Mouse (Mus musculus) erythroblast, embryonic 14.5 days (primary cell): ENCODE measurements around the gene Eif1. TPM values are rescaled to one million over a fixed set of nuclear protein-coding genes. Genes with fewer than 3 reads are reported as not detected.
"Not testable (repeated sequence)": the region's sequence is repeated elsewhere in the genome, so short reads cannot be mapped to it uniquely, and the experiment has no call there.

ENCODE experiments used
- H3K27me3 ChIP-seq: 2 replicates; pipeline ENCODE4 v1.6.1; 2012; ENCODE audit warnings: inconsistent platforms; ENCODE audit not compliant: control insufficient read depth
- H3K36me3 ChIP-seq: 2 replicates; pipeline ENCODE4 v1.6.1; 2012; ENCODE audit warnings: mild to moderate bottlenecking, inconsistent platforms; ENCODE audit not compliant: control insufficient read depth
- H3K4me1 ChIP-seq: 2 replicates; pipeline ENCODE4 v1.6.1; 2012; ENCODE audit warnings: inconsistent platforms; ENCODE audit not compliant: control insufficient read depth
- H3K4me3 ChIP-seq: replicated peaks from 2 replicates; pipeline ENCODE3; 2012; ENCODE audit warnings: moderate library complexity, mild to moderate bottlenecking, inconsistent platforms
- H3K9me3 ChIP-seq: 2 replicates; pipeline ENCODE4 v1.6.1; 2012; ENCODE audit warnings: low read length, inconsistent platforms, mixed read lengths; ENCODE audit not compliant: control insufficient read depth
- GATA1 ChIP-seq: IDR thresholded peaks from 2 replicates; pipeline ENCODE4 v1.6.1; 2012; ENCODE audit warnings: low read length, inconsistent platforms, mixed read lengths
- TAL1 ChIP-seq: IDR thresholded peaks from 3 replicates; pipeline ENCODE4 v1.6.1; 2012; ENCODE audit warnings: low read length, inconsistent platforms, mixed read lengths
- polyA plus RNA-seq: library from polyadenylated mRNA; stranded (reverse); fragments of >175 nt; gene quantifications from 2 replicates; pipeline ENCODE4 v1.2.3, GENCODE M21; 2012

Eif1 gene
- polyA plus RNA-seq, 1 experiment = 186 TPM

DNA sequence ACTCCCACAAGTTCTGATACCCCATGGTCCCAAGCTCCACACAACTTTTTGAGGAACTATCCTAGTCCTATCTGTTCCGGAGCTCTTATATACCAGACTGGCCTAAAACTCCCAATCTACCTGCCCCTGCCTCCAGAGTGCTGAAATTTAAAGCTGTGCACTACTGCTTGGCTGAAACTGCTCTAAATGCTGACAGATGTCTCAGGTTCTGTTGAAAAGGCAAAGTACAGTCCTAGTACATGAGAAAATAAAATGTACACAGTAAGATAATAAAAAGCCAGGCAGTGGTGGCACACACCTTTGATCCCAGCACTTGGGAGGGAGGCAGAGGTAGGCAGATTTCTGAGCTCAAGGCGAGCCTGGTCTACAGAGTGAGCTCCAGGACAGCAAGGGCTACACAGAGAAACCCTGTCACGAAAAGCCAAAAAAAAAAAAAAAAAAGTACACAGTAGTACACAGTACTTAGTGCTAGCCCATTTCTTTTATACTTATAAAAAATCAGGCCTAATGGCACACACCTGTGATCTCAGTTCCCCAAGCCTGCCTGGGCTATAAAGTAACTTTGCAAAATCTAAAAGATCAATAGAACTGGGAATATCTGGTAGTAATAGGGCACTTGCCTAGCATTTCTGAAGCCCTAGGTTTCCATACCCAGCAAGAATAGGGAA, 3.0 kb downstream of the Eif1 start:
- no peaks in the 10 kb centered on the region for H3K9me3 ChIP-seq
- H3K4me1 ChIP-seq = peaks cover 34% of the 10 kb centered on the region
- H3K4me3 ChIP-seq = no peak overlapping the region
- H3K36me3 ChIP-seq = peaks cover 29% of the 10 kb centered on the region
- H3K27me3 ChIP-seq = no peaks in the 10 kb centered on the region
- TF ChIP-seq TAL1 (no peak), GATA1 (no peak)

DNA sequence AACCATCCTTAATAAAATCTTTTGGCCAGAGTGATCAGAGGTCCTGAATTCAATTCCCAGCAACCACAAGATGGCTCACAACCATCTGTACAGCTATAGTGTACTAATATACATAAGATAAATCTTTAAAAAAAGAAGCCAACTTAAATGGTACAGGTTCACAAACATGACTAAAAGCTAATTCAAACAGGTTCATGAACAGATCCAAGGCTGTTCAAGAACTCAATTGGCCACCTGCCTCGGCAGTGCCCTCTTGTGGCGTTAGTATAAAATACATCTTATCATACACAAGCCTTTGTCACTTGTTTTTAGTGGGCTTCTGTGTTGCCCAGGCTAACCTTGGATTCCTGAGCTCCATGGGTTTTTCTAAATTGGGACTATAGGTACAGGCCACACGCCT, 3.9 kb downstream of the Eif1 start:
- peaks cover 29% of the 10 kb centered on the region for H3K36me3 ChIP-seq
- no peaks in the 10 kb centered on the region for H3K9me3 ChIP-seq
- no peak overlapping the region for H3K4me3 ChIP-seq
- no peak for TF ChIP-seq TAL1
- no peaks in the 10 kb centered on the region for H3K27me3 ChIP-seq
- peaks cover 26% of the 10 kb centered on the region for H3K4me1 ChIP-seq

DNA sequence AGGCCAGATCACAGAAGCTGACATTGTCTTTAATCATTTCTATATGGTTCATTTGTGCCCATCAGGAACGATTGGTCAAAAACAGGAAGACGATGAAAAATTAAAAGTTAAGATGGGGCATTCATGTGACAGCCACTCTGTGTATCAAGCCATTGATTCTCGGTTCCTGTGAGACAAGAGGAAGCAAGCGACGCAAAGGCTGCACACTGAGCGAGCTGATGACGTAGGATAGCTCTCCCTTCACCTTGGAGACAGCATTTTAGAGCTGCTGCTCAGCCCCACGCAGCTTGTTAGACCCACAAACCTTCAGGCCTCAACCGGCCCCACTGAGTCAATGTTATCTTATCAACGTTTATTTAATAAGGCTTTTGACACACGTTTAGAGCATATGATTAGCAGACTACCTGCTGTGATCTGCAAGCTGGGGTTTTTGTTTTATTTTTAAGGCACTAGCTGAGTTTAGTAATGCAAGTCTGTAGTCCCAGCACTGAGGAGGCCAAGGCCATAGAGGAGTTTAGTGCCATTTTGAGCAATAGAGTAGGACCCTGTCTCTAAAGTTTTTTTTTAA, 5.5 kb downstream of the Eif1 start:
- no peaks in the 10 kb centered on the region for H3K9me3 ChIP-seq
- TF ChIP-seq TAL1 = no peak
- TF ChIP-seq GATA1 = no peak
- peaks cover 17% of the 10 kb centered on the region for H3K4me1 ChIP-seq
- H3K4me3 ChIP-seq = no peak overlapping the region
- peaks cover under 1% of the 10 kb centered on the region; the same call in 1 of the 2 replicates for H3K27me3 ChIP-seq
- H3K36me3 ChIP-seq = peaks cover 29% of the 10 kb centered on the region

DNA sequence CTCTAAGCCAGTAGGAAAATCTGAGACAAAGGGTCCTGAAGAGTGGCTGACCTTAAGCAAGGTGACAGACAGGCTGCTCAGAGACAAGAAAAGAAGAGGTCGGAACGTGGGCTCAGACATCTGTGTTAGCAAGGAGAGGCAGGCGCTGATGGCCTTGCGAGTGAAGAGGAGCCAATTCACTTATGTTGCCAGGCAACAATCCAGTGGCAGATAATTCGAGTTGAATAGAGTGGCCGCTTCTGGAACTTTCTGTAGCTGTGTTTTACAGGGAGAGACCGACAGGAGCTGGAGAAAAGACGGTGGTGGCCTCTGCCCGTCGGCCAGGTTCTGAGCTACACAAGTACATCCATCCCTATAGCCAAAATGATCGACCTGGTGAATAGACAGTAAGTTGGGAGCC, 7.6 kb downstream of the Eif1 start:
- no peak for TF ChIP-seq GATA1
- no peak for TF ChIP-seq TAL1

DNA sequence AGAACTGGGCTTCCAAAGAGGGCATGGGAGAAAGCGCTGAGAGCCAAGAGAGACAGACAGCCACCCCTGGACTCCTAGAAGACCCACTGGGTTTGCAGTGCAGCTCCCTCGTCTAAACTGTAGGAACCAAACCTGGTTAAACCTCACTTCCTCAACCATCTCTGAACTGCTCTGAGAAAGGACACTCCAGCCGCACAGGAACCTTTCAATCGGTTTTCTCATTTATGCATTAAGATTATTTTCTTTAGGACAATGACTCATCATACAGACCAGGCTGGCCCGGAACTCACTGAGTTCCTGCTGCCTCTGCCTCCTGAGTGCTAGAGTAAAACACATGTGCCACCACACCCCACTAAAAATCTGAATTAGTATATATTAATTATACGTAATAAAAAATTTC, 8.1 kb downstream of the Eif1 start:
- TF ChIP-seq GATA1 (no peak), TAL1 (no peak)
- H3K27me3 ChIP-seq = peaks cover 5% of the 10 kb centered on the region; the same call in 1 of the 2 replicates
- H3K4me3 ChIP-seq = no peak overlapping the region
- H3K4me1 ChIP-seq = no peaks in the 10 kb centered on the region
- H3K36me3 ChIP-seq = peaks cover 3% of the 10 kb centered on the region
- H3K9me3 ChIP-seq = no peaks in the 10 kb centered on the region

More for the DNA sequence above, 7.6 kb downstream of the Eif1 start:
- Histone ChIP-seq H3K27me3 (peaks cover 3% of the 10 kb centered on the region; the same call in 1 of the 2 replicates), H3K4me3 (no peak overlapping the region), H3K9me3 (no peaks in the 10 kb centered on the region), H3K4me1 (peaks cover 4% of the 10 kb centered on the region), H3K36me3 (peaks cover 8% of the 10 kb centered on the region)

DNA sequence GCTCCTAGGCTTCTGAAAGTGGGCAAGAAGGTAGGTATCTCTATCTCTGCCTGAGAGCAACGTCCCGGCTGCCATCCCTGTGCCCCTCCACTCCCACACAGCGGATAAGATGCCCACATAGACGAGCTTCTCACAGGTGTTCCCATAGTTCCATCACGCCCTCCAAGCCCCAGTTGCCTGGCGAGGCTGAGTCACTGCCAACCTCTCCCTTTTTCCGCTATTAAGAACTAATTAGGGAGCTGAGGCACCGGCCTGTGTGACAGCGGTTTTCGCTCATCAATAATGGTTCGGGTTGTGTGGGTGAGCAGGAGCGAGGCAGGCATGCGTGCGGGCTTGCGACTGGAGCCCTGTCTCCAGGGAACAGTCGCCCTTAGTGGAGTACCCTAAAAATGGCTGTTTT, 10.6 kb downstream of the Eif1 start:
- no peaks in the 10 kb centered on the region for H3K36me3 ChIP-seq

DNA sequence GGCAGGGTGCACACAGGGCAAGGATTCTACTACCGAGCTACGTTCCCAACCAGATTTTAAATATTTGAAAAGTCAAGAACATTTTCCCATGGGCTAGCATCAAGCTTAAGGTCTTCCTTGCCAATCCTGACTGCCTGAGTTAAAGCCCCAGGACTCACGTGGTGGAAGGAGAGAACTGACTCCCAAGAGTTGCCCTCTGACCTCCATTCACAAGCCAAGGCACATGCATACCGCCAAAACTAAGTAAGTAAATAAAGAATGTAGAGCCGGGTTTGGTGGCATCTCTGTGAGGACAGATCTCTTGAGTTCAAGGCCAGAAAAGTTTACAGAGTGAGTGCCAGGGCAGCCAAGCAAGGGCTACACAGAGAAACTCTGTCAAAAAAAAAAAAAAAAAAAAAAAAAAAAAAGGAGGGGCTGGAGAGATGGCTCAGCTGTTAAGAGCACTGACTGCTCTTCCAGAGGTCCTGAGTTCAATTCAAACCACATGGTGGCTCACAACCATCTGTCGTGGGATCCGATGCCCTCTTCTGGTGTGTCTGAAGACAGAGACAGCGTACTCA, 11.2 kb downstream of the Eif1 start:
- H3K4me1 ChIP-seq, H3K9me3 ChIP-seq, H3K27me3 ChIP-seq, H3K36me3 ChIP-seq, H3K4me3 ChIP-seq: not testable (repeated sequence)

More for the DNA sequence above, 10.6 kb downstream of the Eif1 start:
- Histone ChIP-seq H3K4me1 (no peaks in the 10 kb centered on the region), H3K9me3 (no peaks in the 10 kb centered on the region), H3K4me3 (no peak overlapping the region), H3K27me3 (peaks cover 5% of the 10 kb centered on the region; the same call in 1 of the 2 replicates)
- TF ChIP-seq TAL1 (no peak), GATA1 (no peak)

DNA sequence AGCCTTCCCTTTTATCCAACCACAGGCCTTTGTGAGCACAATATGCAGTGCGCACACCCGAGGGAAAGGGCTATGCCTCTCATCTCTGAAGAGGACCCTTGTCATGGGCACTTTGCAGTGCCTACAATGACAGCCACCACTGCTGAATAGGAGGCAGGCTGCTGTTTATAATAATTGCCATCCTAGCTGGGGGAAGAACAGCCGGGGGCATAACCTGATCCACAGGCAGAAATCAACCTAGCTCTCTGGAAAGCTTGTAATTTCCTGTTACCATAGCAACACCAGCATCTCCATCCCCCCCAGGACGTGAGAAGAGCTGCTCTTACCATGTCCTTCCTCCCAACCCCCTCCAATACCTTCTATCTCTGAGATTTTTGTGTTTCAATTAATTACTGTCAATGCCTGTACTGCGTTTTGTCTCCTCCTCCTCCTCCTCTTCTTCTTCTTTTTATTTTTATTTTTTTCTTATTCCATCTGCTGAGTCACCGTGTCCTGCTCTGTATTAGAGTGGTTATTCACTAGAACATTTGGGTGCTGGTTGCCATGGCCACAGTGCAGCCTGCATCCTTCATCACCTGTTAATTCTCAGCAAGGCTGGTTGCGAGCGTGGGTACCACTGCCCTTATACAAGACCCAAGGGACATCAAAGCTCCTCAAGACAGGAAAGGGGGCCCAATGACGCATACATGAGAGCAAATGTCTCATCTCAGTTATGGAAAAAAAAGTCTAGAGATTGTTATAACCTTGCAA, 13.3 kb downstream of the Eif1 start:
- Histone ChIP-seq H3K4me3 (no peak overlapping the region), H3K4me1 (no peaks in the 10 kb centered on the region), H3K9me3 (no peaks in the 10 kb centered on the region), H3K27me3 (peaks cover 5% of the 10 kb centered on the region; the same call in 1 of the 2 replicates), H3K36me3 (no peaks in the 10 kb centered on the region)
- no peak for TF ChIP-seq TAL1
- TF ChIP-seq GATA1 = no peak

DNA sequence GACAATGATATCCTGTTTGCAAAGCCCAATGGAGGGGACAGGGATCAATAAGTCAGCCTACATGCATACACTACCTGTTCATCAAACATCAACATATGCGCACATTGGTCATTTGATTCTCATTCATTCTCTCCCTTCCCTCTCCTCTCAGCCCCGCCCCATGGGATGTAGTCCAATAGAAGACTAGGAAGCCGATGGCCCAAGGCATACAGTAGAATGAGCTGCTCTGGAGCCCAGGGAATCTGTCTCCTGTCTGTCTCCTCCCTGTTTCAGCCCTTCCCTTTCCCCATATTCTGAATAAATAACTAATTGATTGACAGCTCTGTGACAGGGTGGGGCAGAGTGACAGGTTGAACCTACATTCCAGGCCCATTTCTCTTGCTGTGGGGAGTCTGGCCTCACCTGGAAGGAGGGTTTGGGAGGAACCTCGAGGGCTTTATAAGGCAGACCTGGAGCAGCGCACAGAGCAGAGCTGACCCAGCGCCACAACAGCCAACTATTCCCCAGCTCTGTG, 14.3 kb downstream of the Eif1 start, which contains the start of gene Gast:
TSS of gene Gast (plus strand) at position 464 of the 514 bp plus-strand sequence.
- H3K36me3 ChIP-seq = no peaks in the 10 kb centered on the region
- peaks cover 5% of the 10 kb centered on the region; the same call in 1 of the 2 replicates for H3K27me3 ChIP-seq
- H3K4me3 ChIP-seq = no peak within 1 kb of the TSS
- no peaks in the 10 kb centered on the region for H3K9me3 ChIP-seq
- no peaks in the 10 kb centered on the region for H3K4me1 ChIP-seq
- TF ChIP-seq TAL1 (no peak), GATA1 (no peak)
